Comparison of ENCODE assay signal across 7 mouse cellular contexts in the genomic region with DNA sequence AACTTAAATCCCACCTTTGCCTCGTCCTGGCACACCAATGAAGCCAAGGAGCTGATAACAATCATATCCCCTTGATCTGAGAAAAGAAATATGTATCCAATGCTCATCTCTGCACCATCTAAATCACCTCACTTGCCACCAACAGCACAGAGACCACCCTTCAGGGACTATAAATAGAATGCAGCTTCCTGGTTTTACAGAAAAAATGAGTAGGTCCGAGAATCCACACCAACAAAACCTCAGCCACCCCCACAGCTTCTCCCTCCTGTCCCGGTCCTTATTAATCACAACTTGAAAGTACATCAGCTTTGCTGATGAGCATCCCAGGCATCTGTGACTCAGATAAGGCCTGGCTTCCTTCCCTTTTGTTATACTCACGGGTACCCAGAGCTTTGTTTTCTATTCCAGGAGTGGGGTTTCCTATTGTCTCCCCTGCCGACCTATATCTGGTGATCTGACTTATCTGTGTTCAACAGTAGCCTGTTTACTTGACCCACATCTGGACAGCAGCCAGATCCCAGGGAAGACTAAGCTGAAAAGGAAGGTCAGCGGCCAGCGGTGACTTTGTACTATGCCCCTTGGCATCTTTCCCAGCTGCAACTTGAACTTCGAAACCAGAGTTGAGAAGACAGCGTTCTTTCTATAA. TPM values are rescaled to one million over a fixed set of nuclear protein-coding genes. Genes with fewer than 3 reads are reported as not detected.
DNase-seq lines count a peak whose midpoint lies in the region; ATAC-seq and TF ChIP-seq lines count a peak whose summit lies in the region.

No protein-coding gene starts in this region.

- no peak overlapping the region for H3K27ac ChIP-seq in MEL (ENCODE audit: control insufficient read depth, low read depth, low read length)
- peak overlapping the region; percentile 11 for H3K27ac ChIP-seq in kidney, embryonic 15.5 days
- peak overlapping the region; percentile 78 for H3K27ac ChIP-seq in macrophage

- no peak for TF ChIP-seq RAD21 in MEL (IDR thresholded peaks at IDR 0.05; ENCODE audit: low read depth, low read length)

- no peaks in the 10 kb centered on the region for H3K79me2 ChIP-seq in MEL (ENCODE audit: control insufficient read depth, insufficient read depth, low read length, poor library complexity)
- peaks cover 2% of the 10 kb centered on the region; the same call in 1 of the 2 replicates for H3K79me2 ChIP-seq in macrophage (ENCODE audit: inconsistent target)

- H3K27me3 ChIP-seq in MEL (ENCODE audit: control insufficient read depth in 1 of 2, insufficient read depth in 2 of 2, low read length in 2 of 2) = no peaks in the 10 kb centered on the region
- no peaks in the 10 kb centered on the region for H3K27me3 ChIP-seq in kidney, embryonic 15.5 days

- peaks cover 0 to 9% of the 10 kb centered on the region in 2 experiments; a peak in 3 of 4 replicates for H3K4me1 ChIP-seq in MEL (ENCODE audit: control insufficient read depth in 1 of 2, insufficient read depth in 2 of 2, low read length in 2 of 2)
- peaks cover 12% of the 10 kb centered on the region; the same call in 1 of the 2 replicates for H3K4me1 ChIP-seq in kidney, embryonic 15.5 days

- 0 out of 2 replicates have a peak, but pooled peaks have one; percentile 14 for ATAC-seq in granulocyte monocyte progenitor cell, adult 5-6 weeks (replicated peaks; ENCODE audit: poor library complexity, severe bottlenecking)
- ATAC-seq in kidney, embryonic 15.5 days (replicated peaks; ENCODE audit: low FRiP score) = no peak

- H3K4me2 ChIP-seq in kidney, embryonic 15.5 days = no peak overlapping the region

- no peak for TF ChIP-seq CTCF in MEL (IDR thresholded peaks at IDR 0.05 in 2 of 3, conservative IDR thresholded peaks at IDR 0.05 in 1 of 3; ENCODE audit: control insufficient read depth in 1 of 3, insufficient read depth in 1 of 3, low read depth in 2 of 3, low read length in 3 of 3, poor library complexity in 1 of 3, severe bottlenecking in 1 of 3)

- TF ChIP-seq POLR2A in MEL (IDR thresholded peaks at IDR 0.05; ENCODE audit: control insufficient read depth in 1 of 2, insufficient read depth in 1 of 2, low read depth in 1 of 2, low read length in 2 of 2, poor library complexity in 1 of 2) = no peak

- TF ChIP-seq EP300 in MEL (IDR thresholded peaks at IDR 0.05; ENCODE audit: low read depth in 1 of 2, low read length in 2 of 2) = peak; percentile 47 to 69; a peak in 3 of 4 replicates

- no peak overlapping the region for H3K9ac ChIP-seq in MEL (ENCODE audit: control insufficient read depth, low read depth, low read length, poor library complexity, severe bottlenecking)
- no peak overlapping the region for H3K9ac ChIP-seq in kidney, embryonic 15.5 days

- H3K4me3 ChIP-seq in MEL (ENCODE audit: control insufficient read depth in 1 of 2, insufficient read depth in 1 of 2, low read depth in 2 of 2, low read length in 2 of 2) (no peak overlapping the region), macrophage (ENCODE audit: inconsistent target) (no peak overlapping the region; the same call in 1 of the 2 replicates)
- H3K4me3 ChIP-seq in kidney, embryonic 15.5 days (replicated peaks) = no peak overlapping the region

- H3K36me3 ChIP-seq in MEL (ENCODE audit: control insufficient read depth in 1 of 2, insufficient read depth in 2 of 2, low read length in 2 of 2) (peaks cover 0 to 9% of the 10 kb centered on the region in 2 experiments; a peak in 2 of 4 replicates), macrophage (ENCODE audit: inconsistent target) (no peaks in the 10 kb centered on the region)
- H3K36me3 ChIP-seq in kidney, embryonic 15.5 days = no peaks in the 10 kb centered on the region

- peak; percentile 39 for DNase-seq in MEL (ENCODE audit: low read depth, low spot score)
- peak; percentile 95 for DNase-seq in adrenal gland, adult 2 months
- DNase-seq in layer of hippocampus, postnatal 36 days = no peak
- no peak for DNase-seq in layer of hippocampus, adult 11-12 months (ENCODE audit: low spot score)

- H3K9me3 ChIP-seq in MEL (replicated peaks; ENCODE audit: insufficient read depth, low read length) = no peaks in the 10 kb centered on the region
- H3K9me3 ChIP-seq in kidney, embryonic 15.5 days (replicated peaks) = no peaks in the 10 kb centered on the region

- 28% methylated on average over 9 of the region's 9 CpGs for WGBS in kidney, embryonic 15.5 days
- 10% methylated on average over 9 of the region's 9 CpGs for WGBS in macrophage (ENCODE audit: missing documents)

TF ChIP-seq in MEL, 35 proteins besides CTCF, POLR2A, EP300 and RAD21:
- TF ChIP-seq BHLHE40 (IDR thresholded peaks at IDR 0.05; ENCODE audit: borderline replicate concordance, low read depth, low read length) = no peak
- TF ChIP-seq GATA1 (IDR thresholded peaks at IDR 0.05; ENCODE audit: low read depth, low read length) = peak; percentile 71
- no peak for TF ChIP-seq NELFE (IDR thresholded peaks at IDR 0.05; ENCODE audit: low read depth, low read length)
- TF ChIP-seq ETS1 (IDR thresholded peaks at IDR 0.05; ENCODE audit: low read depth, low read length) = peak; percentile 32; the same call in 1 of the 2 replicates
- TF ChIP-seq RCOR1 (IDR thresholded peaks at IDR 0.05; ENCODE audit: low read depth, low read length) = peak; percentile 80

RNA-seq across cellular contexts. Expression of a gene that starts 7.0 kb away (rescaled TPM):
- 59.6 and 70.7 TPM in 2 replicates for total RNA-seq in MEL (2012; rRNA removed)
- polyA plus RNA-seq in MEL (2012; ENCODE audit: insufficient read depth in 1 of 2, insufficient read length in 2 of 2, low read depth in 1 of 2, low replicate concordance in 2 of 2, missing spikeins in 1 of 2) = 10 to 100 TPM; 55.0 to 61.2 TPM
- total RNA-seq in adrenal gland, adult 2 months (2021) = 10 to 100 TPM; 60.6 to 98.0 TPM
- 156 and 186 TPM in 2 replicates for polyA plus RNA-seq in adrenal gland, adult 2 months (2012; rRNA removed)
- total RNA-seq in granulocyte monocyte progenitor cell, adult 5-6 weeks (2014; fragmentation: Nextera tagmentation) = 18.9 and 24.5 TPM in 2 replicates
- total RNA-seq in granulocyte monocyte progenitor cell, adult 5-6 weeks (2017) = 41.7 and 42.7 TPM in 2 replicates
- 87.3 and 87.5 TPM in 2 replicates for polyA plus RNA-seq in kidney, embryonic 15.5 days (2015; fragmentation: Nextera tagmentation; extraction: Ambion mirVana)
- total RNA-seq in macrophage (2018; cell fraction: chromatin; rRNA removed) = 100 to 1,000 TPM in 20 of 26 experiments, 10 to 100 TPM in 6; 82.6 to 322 (median 136) TPM
- total RNA-seq in macrophage (2018; cell fraction: cytosol; rRNA removed) = 100 to 1,000 TPM in 8 of 26 experiments, 10 to 100 TPM in 18; 56.9 to 134 (median 72.2) TPM
- total RNA-seq in macrophage (2018; cell fraction: nucleus; rRNA removed) = 100 to 1,000 TPM in 15 of 26 experiments, 10 to 100 TPM in 11; 62.4 to 248 (median 110) TPM
- polyA plus RNA-seq in macrophage (2018) = 52.9 to 132 TPM (median 60.1 TPM) in 3 replicates
- 10 to 100 TPM; 90.5 to 93.2 TPM for total RNA-seq in layer of hippocampus, postnatal 36 days (2021)

RNA-seq across cellular contexts. Expression of a gene that starts 23.7 kb away (rescaled TPM):
- 0.23 TPM in 2 replicates for total RNA-seq in MEL (2012; rRNA removed)
- polyA plus RNA-seq in MEL (2012; ENCODE audit: insufficient read depth in 1 of 2, insufficient read length in 2 of 2, low read depth in 1 of 2, low replicate concordance in 2 of 2, missing spikeins in 1 of 2) = under 1 TPM in 1 of 2 experiments, not detected in 1; 0.28 TPM
- under 1 TPM in 1 of 2 experiments, not detected in 1; 0.09 TPM for total RNA-seq in adrenal gland, adult 2 months (2021)
- 0.23 and 0.39 TPM in 2 replicates for polyA plus RNA-seq in adrenal gland, adult 2 months (2012; rRNA removed)
- not detected in 2 replicates for total RNA-seq in granulocyte monocyte progenitor cell, adult 5-6 weeks (2014; fragmentation: Nextera tagmentation)
- total RNA-seq in granulocyte monocyte progenitor cell, adult 5-6 weeks (2017) = not detected in 2 replicates
- polyA plus RNA-seq in kidney, embryonic 15.5 days (2015; fragmentation: Nextera tagmentation; extraction: Ambion mirVana) = 0.18 and 0.27 TPM in 2 replicates
- total RNA-seq in macrophage (2018; cell fraction: chromatin; rRNA removed) = not detected
- total RNA-seq in macrophage (2018; cell fraction: cytosol; rRNA removed) = not detected
- total RNA-seq in macrophage (2018; cell fraction: nucleus; rRNA removed) = not detected
- polyA plus RNA-seq in macrophage (2018) = not detected in 3 replicates
- total RNA-seq in layer of hippocampus, postnatal 36 days (2021) = not detected

RNA-seq across cellular contexts. Expression of a gene that starts 36.7 kb away (rescaled TPM):
- total RNA-seq in MEL (2012; rRNA removed) = 5,179 and 5,512 TPM in 2 replicates
- polyA plus RNA-seq in MEL (2012; ENCODE audit: insufficient read depth in 1 of 2, insufficient read length in 2 of 2, low read depth in 1 of 2, low replicate concordance in 2 of 2, missing spikeins in 1 of 2) (1,000 to 10,000 TPM in 1 of 2 experiments, not detected in 1; 3,167 TPM), macrophage (2018) (1,656 to 2,144 TPM (median 1,836 TPM) in 3 replicates)
- 1,000 to 10,000 TPM; 1,114 to 1,327 TPM for total RNA-seq in adrenal gland, adult 2 months (2021)
- polyA plus RNA-seq in adrenal gland, adult 2 months (2012; rRNA removed) = 146 and 179 TPM in 2 replicates
- total RNA-seq in granulocyte monocyte progenitor cell, adult 5-6 weeks (2014; fragmentation: Nextera tagmentation) = 5,141 and 5,287 TPM in 2 replicates
- 5,847 and 6,613 TPM in 2 replicates for total RNA-seq in granulocyte monocyte progenitor cell, adult 5-6 weeks (2017)
- polyA plus RNA-seq in kidney, embryonic 15.5 days (2015; fragmentation: Nextera tagmentation; extraction: Ambion mirVana) = 1,042 and 1,119 TPM in 2 replicates
- total RNA-seq in macrophage (2018; cell fraction: chromatin; rRNA removed) = 100 to 1,000 TPM in 1 of 26 experiments, 10 to 100 TPM in 25; 26.0 to 302 (median 43.7) TPM
- total RNA-seq in macrophage (2018; cell fraction: cytosol; rRNA removed) = 1,000 to 10,000 TPM in 18 of 26 experiments, 100 to 1,000 TPM in 8; 842 to 2,674 (median 1,214) TPM
- 100 to 1,000 TPM in 25 of 26 experiments, 10 to 100 TPM in 1; 73.4 to 245 (median 147) TPM for total RNA-seq in macrophage (2018; cell fraction: nucleus; rRNA removed)
- 100 to 1,000 TPM; 738 to 741 TPM for total RNA-seq in layer of hippocampus, postnatal 36 days (2021)

Comparison
In these comparisons a context has a peak if more than half of its experiments do, and no peak if none do; other contexts are left out.
1. DNase-seq: peak in MEL (single experiment) and adrenal gland, adult 2 months (single experiment); none in layer of hippocampus, postnatal 36 days (0 of 2) and layer of hippocampus, adult 11-12 months (single experiment).